Mouse (Mus musculus): ENCODE data around the gene Ttc21a. TPM values are rescaled to one million over a fixed set of nuclear protein-coding genes. Genes with fewer than 3 reads are reported as not detected.

Gene Ttc21a
- polyA plus RNA-seq, 1 experiment from 2014 or later: 1.8 TPM

- Histone ChIP-seq H3K9ac (replicated peaks; ENCODE audit: low read depth) (no peak overlapping the region), H3K9me3 (ENCODE audit: low read length) (no peaks in the 10 kb centered on the region), H3K4me2 (replicated peaks; ENCODE audit: low read depth, low read length) (no peak overlapping the region), H3K4me1 (ENCODE audit: insufficient read depth, low read depth, low read length) (peaks cover 10% of the 10 kb centered on the region; the same call in 1 of the 2 replicates), H3K4me3 (ENCODE audit: low read depth, low read length) (no peak overlapping the region), H3K27ac (ENCODE audit: low read length) (peak overlapping the region; percentile 47; the same call in 1 of the 2 replicates), H3K36me3 (ENCODE audit: insufficient read depth, low read length) (peaks cover 27% of the 10 kb centered on the region), H3K27me3 (replicated peaks; ENCODE audit: insufficient read depth, low read length) (no peaks in the 10 kb centered on the region)
- DNase-seq (ENCODE audit: low spot score): peak; percentile 46
- TF ChIP-seq EP300 (IDR thresholded peaks at IDR 0.05): no peak
- TF ChIP-seq CTCF (IDR thresholded peaks at IDR 0.05): no peak
- 70% methylated on average over 7 of the region's 7 CpGs for WGBS
- ATAC-seq: peak; percentile 45
These were observed 33.6 kb downstream of the Ttc21a start for GRCm38 (mm10) chr9:119970763-119971656.

DNA sequence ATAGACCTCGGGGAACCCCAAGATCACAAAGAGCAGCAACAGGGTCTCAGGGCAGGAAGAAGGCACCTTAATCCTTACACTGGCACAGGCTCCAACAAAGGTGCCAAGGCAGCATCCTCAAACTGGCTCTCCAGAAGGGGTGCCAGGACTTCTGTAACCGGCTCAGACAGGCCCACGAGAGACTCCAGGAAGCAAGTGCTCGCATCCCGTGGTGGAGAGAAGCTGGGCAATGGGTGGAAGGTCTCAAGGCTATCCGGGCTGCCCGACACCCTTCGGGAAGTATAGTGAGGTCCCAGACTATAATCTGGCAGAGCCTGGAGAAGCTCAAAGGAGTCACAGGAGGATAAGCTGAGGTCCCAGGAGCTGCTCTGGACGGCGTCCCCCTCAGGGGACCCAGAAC, 34.8 kb downstream of the Ttc21a start:
- DNase-seq (ENCODE audit: low spot score) (no peak), ATAC-seq (no peak)
- Histone ChIP-seq H3K4me1 (ENCODE audit: insufficient read depth, low read depth, low read length) (peaks cover 18% of the 10 kb centered on the region; the same call in 1 of the 2 replicates), H3K36me3 (ENCODE audit: insufficient read depth, low read length) (peaks cover 31% of the 10 kb centered on the region), H3K9ac (replicated peaks; ENCODE audit: low read depth) (no peak overlapping the region), H3K27ac (ENCODE audit: low read length) (no peak overlapping the region), H3K4me2 (replicated peaks; ENCODE audit: low read depth, low read length) (no peak overlapping the region), H3K9me3 (ENCODE audit: low read length) (no peaks in the 10 kb centered on the region), H3K27me3 (replicated peaks; ENCODE audit: insufficient read depth, low read length) (no peaks in the 10 kb centered on the region), H3K4me3 (ENCODE audit: low read depth, low read length) (no peak overlapping the region)
- whole genome bisulfite sequencing: 88% methylated on average over 10 of the region's 10 CpGs
- TF ChIP-seq CTCF (IDR thresholded peaks at IDR 0.05) (no peak), EP300 (IDR thresholded peaks at IDR 0.05) (no peak)

GRCm38 (mm10) chr9:119972582-119972981, 35.2 kb downstream of the Ttc21a start:
- Histone ChIP-seq H3K9ac (replicated peaks; ENCODE audit: low read depth) (no peak overlapping the region), H3K27me3 (replicated peaks; ENCODE audit: insufficient read depth, low read length) (no peaks in the 10 kb centered on the region), H3K27ac (ENCODE audit: low read length) (no peak overlapping the region), H3K4me3 (ENCODE audit: low read depth, low read length) (no peak overlapping the region), H3K36me3 (ENCODE audit: insufficient read depth, low read length) (peaks cover 31% of the 10 kb centered on the region), H3K4me2 (replicated peaks; ENCODE audit: low read depth, low read length) (no peak overlapping the region), H3K9me3 (ENCODE audit: low read length) (no peaks in the 10 kb centered on the region), H3K4me1 (ENCODE audit: insufficient read depth, low read depth, low read length) (peaks cover 22% of the 10 kb centered on the region)
- no peak for ATAC-seq
- WGBS: 69% methylated on average over 12 of the region's 12 CpGs
- no peak for DNase-seq (ENCODE audit: low spot score)
- TF ChIP-seq CTCF (IDR thresholded peaks at IDR 0.05) (no peak), EP300 (IDR thresholded peaks at IDR 0.05) (no peak)

GRCm38 (mm10) chr9:119973281-119973680, 35.9 kb downstream of the Ttc21a start:
- Histone ChIP-seq H3K9ac (replicated peaks; ENCODE audit: low read depth) (no peak overlapping the region), H3K9me3 (ENCODE audit: low read length) (no peaks in the 10 kb centered on the region), H3K36me3 (ENCODE audit: insufficient read depth, low read length) (peaks cover 31% of the 10 kb centered on the region), H3K4me2 (replicated peaks; ENCODE audit: low read depth, low read length) (no peak overlapping the region), H3K4me1 (ENCODE audit: insufficient read depth, low read depth, low read length) (peaks cover 29% of the 10 kb centered on the region), H3K27ac (ENCODE audit: low read length) (no peak overlapping the region), H3K27me3 (replicated peaks; ENCODE audit: insufficient read depth, low read length) (no peaks in the 10 kb centered on the region), H3K4me3 (ENCODE audit: low read depth, low read length) (no peak overlapping the region)
- WGBS: 87% methylated on average over 23 of the region's 23 CpGs
- no peak for ATAC-seq
- TF ChIP-seq CTCF (IDR thresholded peaks at IDR 0.05): no peak
- TF ChIP-seq EP300 (IDR thresholded peaks at IDR 0.05): no peak
- DNase-seq (ENCODE audit: low spot score): no peak

GRCm38 (mm10) chr9:119973869-119974520, 36.6 kb downstream of the Ttc21a start:
- DNase-seq (ENCODE audit: low spot score) (no peak), ATAC-seq (no peak)
- H3K9me3 ChIP-seq (ENCODE audit: low read length): no peaks in the 10 kb centered on the region
- peaks cover 33% of the 10 kb centered on the region for H3K4me1 ChIP-seq (ENCODE audit: insufficient read depth, low read depth, low read length)
- 89% methylated on average over 27 of the region's 27 CpGs for WGBS
- H3K27ac ChIP-seq (ENCODE audit: low read length): no peak overlapping the region
- peak; percentile 70 for TF ChIP-seq CTCF (IDR thresholded peaks at IDR 0.05)
- no peak for TF ChIP-seq EP300 (IDR thresholded peaks at IDR 0.05)
- no peaks in the 10 kb centered on the region for H3K27me3 ChIP-seq (replicated peaks; ENCODE audit: insufficient read depth, low read length)
- no peak overlapping the region for H3K4me3 ChIP-seq (ENCODE audit: low read depth, low read length)
- no peak overlapping the region for H3K4me2 ChIP-seq (replicated peaks; ENCODE audit: low read depth, low read length)
- H3K9ac ChIP-seq (replicated peaks; ENCODE audit: low read depth): no peak overlapping the region
- peaks cover 31% of the 10 kb centered on the region for H3K36me3 ChIP-seq (ENCODE audit: insufficient read depth, low read length)

GRCm38 (mm10) chr9:119974609-119975008, 37.2 kb downstream of the Ttc21a start:
- TF ChIP-seq CTCF (IDR thresholded peaks at IDR 0.05) (peak; percentile 55), EP300 (IDR thresholded peaks at IDR 0.05) (no peak)
- 73% methylated on average over 5 of the region's 5 CpGs for WGBS
- H3K4me3 ChIP-seq (ENCODE audit: low read depth, low read length): no peak overlapping the region
- no peak overlapping the region for H3K4me2 ChIP-seq (replicated peaks; ENCODE audit: low read depth, low read length)
- H3K9me3 ChIP-seq (ENCODE audit: low read length): no peaks in the 10 kb centered on the region
- H3K27ac ChIP-seq (ENCODE audit: low read length): no peak overlapping the region
- ATAC-seq (no peak), DNase-seq (ENCODE audit: low spot score) (peak; percentile 32)
- H3K36me3 ChIP-seq (ENCODE audit: insufficient read depth, low read length): peaks cover 31% of the 10 kb centered on the region
- peaks cover 35% of the 10 kb centered on the region for H3K4me1 ChIP-seq (ENCODE audit: insufficient read depth, low read depth, low read length)
- H3K9ac ChIP-seq (replicated peaks; ENCODE audit: low read depth): no peak overlapping the region
- H3K27me3 ChIP-seq (replicated peaks; ENCODE audit: insufficient read depth, low read length): no peaks in the 10 kb centered on the region
